ENCODE assay signal across 9 mouse cellular contexts in the genomic region with DNA sequence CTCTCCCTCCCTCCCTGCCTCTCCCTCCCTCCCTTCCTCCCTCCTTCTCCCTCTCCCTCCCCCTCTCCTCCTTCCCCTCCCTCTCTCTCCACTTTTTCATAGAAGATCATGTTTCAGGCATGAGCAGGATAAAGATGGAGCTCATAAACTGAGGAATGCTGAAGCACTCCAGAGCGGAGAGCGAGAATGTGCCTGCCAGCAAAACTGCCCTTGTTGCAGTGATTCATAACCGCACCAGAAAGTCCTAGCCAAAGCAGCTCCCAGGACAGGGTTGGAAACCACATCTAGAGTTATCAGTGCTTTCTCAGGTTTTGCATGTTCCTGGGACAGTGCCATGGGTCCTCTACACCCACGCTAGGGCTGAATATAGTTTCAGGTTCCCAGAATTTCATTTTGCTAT.
DNase-seq lines count a peak whose midpoint lies in the region; ATAC-seq and TF ChIP-seq lines count a peak whose summit lies in the region.
"Had no signal": no experiment of that assay in that cellular context is flagged by ENCODE, and none has a peak within 500 bp of the region (broad histone marks: within the 10 kb centered on the region; RNA-seq: fewer than 3 reads in every experiment).

No protein-coding gene starts in this region.

- H3K9ac ChIP-seq in hindbrain, postnatal 0 days (replicated peaks; ENCODE audit: low read length), result no peak overlapping the region
- H3K9ac ChIP-seq in embryonic facial prominence, embryonic 12.5 days, result no peak overlapping the region
- H3K9ac ChIP-seq in limb, embryonic 15.5 days, result no peak overlapping the region
- H3K9ac ChIP-seq: neural tube, embryonic 13.5 days had no signal

- ATAC-seq in hindbrain, postnatal 0 days, result no peak
- 0 out of 2 replicates have a peak, but pooled peaks have one; percentile 72 for ATAC-seq in embryonic facial prominence, embryonic 12.5 days (ENCODE audit: insufficient number of reproducible peaks, insufficient read depth, low FRiP score, low TSS enrichment)
- ATAC-seq in limb, embryonic 15.5 days (ENCODE audit: insufficient number of reproducible peaks, low FRiP score, low TSS enrichment, low read depth), result peak; percentile 76; the same call in 1 of the 2 replicates
- ATAC-seq in megakaryocyte progenitor cell, adult 5-6 weeks (replicated peaks; ENCODE audit: poor library complexity), result no peak

- no peak overlapping the region for H3K27ac ChIP-seq in hindbrain, embryonic 10.5 days
- no peak overlapping the region for H3K27ac ChIP-seq in hindbrain, postnatal 0 days
- peak overlapping the region; percentile 58; the same call in 1 of the 2 replicates for H3K27ac ChIP-seq in embryonic facial prominence, embryonic 12.5 days
- peak overlapping the region; percentile 28; the same call in 1 of the 2 replicates for H3K27ac ChIP-seq in limb, embryonic 15.5 days
- H3K27ac ChIP-seq: neural tube, embryonic 13.5 days had no signal

- no peaks in the 10 kb centered on the region for H3K36me3 ChIP-seq in hindbrain, embryonic 10.5 days
- H3K36me3 ChIP-seq in hindbrain, postnatal 0 days (ENCODE audit: insufficient read depth, low read length), result no peaks in the 10 kb centered on the region
- no peaks in the 10 kb centered on the region for H3K36me3 ChIP-seq in embryonic facial prominence, embryonic 12.5 days
- H3K36me3 ChIP-seq in limb, embryonic 15.5 days, result no peaks in the 10 kb centered on the region
- H3K36me3 ChIP-seq: neural tube, embryonic 13.5 days had no signal

- DNase-seq in hindbrain, embryonic 10.5 days (ENCODE audit: low spot score), result peak; percentile 4
- no peak for DNase-seq in hindbrain, postnatal 0 days (ENCODE audit: low spot score)
- peak; percentile 61 for DNase-seq in heart, postnatal 10 days
- no peak for DNase-seq in thymus, postnatal 25 days
- no peak for DNase-seq in thymus, postnatal 4 days

- WGBS in hindbrain, embryonic 10.5 days, result 70% methylated on average over 4 of the region's 4 CpGs
- 79% methylated on average over 4 of the region's 4 CpGs for WGBS in hindbrain, postnatal 0 days
- 22% methylated on average over 4 of the region's 4 CpGs for WGBS in embryonic facial prominence, embryonic 12.5 days
- 3% methylated on average over 4 of the region's 4 CpGs for WGBS in limb, embryonic 15.5 days

- H3K4me3 ChIP-seq in hindbrain, embryonic 10.5 days, result no peak overlapping the region
- no peak overlapping the region for H3K4me3 ChIP-seq in hindbrain, postnatal 0 days (ENCODE audit: low read length)
- H3K4me3 ChIP-seq in embryonic facial prominence, embryonic 12.5 days, result no peak overlapping the region
- no peak overlapping the region for H3K4me3 ChIP-seq in limb, embryonic 15.5 days
- H3K4me3 ChIP-seq: neural tube, embryonic 13.5 days had no signal

- H3K9me3 ChIP-seq in hindbrain, embryonic 10.5 days, result no peaks in the 10 kb centered on the region
- no peaks in the 10 kb centered on the region for H3K9me3 ChIP-seq in hindbrain, postnatal 0 days (ENCODE audit: low read length)
- H3K9me3 ChIP-seq in embryonic facial prominence, embryonic 12.5 days, result no peaks in the 10 kb centered on the region
- H3K9me3 ChIP-seq in limb, embryonic 15.5 days, result no peaks in the 10 kb centered on the region
- H3K9me3 ChIP-seq: neural tube, embryonic 13.5 days had no signal

- no peaks in the 10 kb centered on the region for H3K4me1 ChIP-seq in hindbrain, embryonic 10.5 days (replicated peaks)
- no peaks in the 10 kb centered on the region for H3K4me1 ChIP-seq in hindbrain, postnatal 0 days (ENCODE audit: insufficient read depth, low read length)
- H3K4me1 ChIP-seq in embryonic facial prominence, embryonic 12.5 days, result 0 out of 2 replicates have a peak, but pooled peaks cover 5% of the 10 kb centered on the region
- H3K4me1 ChIP-seq in limb, embryonic 15.5 days, result peaks cover 7% of the 10 kb centered on the region; the same call in 1 of the 2 replicates
- H3K4me1 ChIP-seq: neural tube, embryonic 13.5 days had no signal

- no peaks in the 10 kb centered on the region for H3K27me3 ChIP-seq in hindbrain, embryonic 10.5 days (ENCODE audit: insufficient read depth, poor library complexity, severe bottlenecking)
- no peaks in the 10 kb centered on the region for H3K27me3 ChIP-seq in hindbrain, postnatal 0 days (ENCODE audit: insufficient read depth, low read length)
- H3K27me3 ChIP-seq in embryonic facial prominence, embryonic 12.5 days, result no peaks in the 10 kb centered on the region
- no peaks in the 10 kb centered on the region for H3K27me3 ChIP-seq in limb, embryonic 15.5 days
- H3K27me3 ChIP-seq: neural tube, embryonic 13.5 days had no signal

- TF ChIP-seq CTCF in hindbrain, postnatal 0 days (IDR thresholded peaks at IDR 0.05; ENCODE audit: low read depth), result no peak

- no peak overlapping the region for H3K4me2 ChIP-seq in hindbrain, postnatal 0 days (ENCODE audit: low read depth, low read length)
- no peak overlapping the region; the same call in 1 of the 2 replicates for H3K4me2 ChIP-seq in embryonic facial prominence, embryonic 12.5 days (replicated peaks)
- H3K4me2 ChIP-seq in limb, embryonic 15.5 days, result 0 out of 2 replicates have a peak overlapping the region, but pooled peaks have one; percentile 19
- H3K4me2 ChIP-seq: neural tube, embryonic 13.5 days had no signal

- intact Hi-C loops in heart, postnatal 10 days (cut with DNase I), result no loop called here

Comparison
In these comparisons a context has a peak if more than half of its experiments do, and no peak if none do; other contexts are left out.
1. DNase-seq: peak in hindbrain, embryonic 10.5 days (single experiment) and heart, postnatal 10 days (2 of 2); none in hindbrain, postnatal 0 days (single experiment), thymus, postnatal 25 days (single experiment) and thymus, postnatal 4 days (single experiment).
2. H3K27ac ChIP-seq: peak in embryonic facial prominence, embryonic 12.5 days (single experiment) and limb, embryonic 15.5 days (single experiment); none in hindbrain, embryonic 10.5 days (single experiment) and hindbrain, postnatal 0 days (single experiment).
3. ATAC-seq: peak in embryonic facial prominence, embryonic 12.5 days (single experiment) and limb, embryonic 15.5 days (single experiment); none in hindbrain, postnatal 0 days (single experiment) and megakaryocyte progenitor cell, adult 5-6 weeks (single experiment).